Mouse (Mus musculus): ENCODE measurements around the gene Dis3l.

DNA sequence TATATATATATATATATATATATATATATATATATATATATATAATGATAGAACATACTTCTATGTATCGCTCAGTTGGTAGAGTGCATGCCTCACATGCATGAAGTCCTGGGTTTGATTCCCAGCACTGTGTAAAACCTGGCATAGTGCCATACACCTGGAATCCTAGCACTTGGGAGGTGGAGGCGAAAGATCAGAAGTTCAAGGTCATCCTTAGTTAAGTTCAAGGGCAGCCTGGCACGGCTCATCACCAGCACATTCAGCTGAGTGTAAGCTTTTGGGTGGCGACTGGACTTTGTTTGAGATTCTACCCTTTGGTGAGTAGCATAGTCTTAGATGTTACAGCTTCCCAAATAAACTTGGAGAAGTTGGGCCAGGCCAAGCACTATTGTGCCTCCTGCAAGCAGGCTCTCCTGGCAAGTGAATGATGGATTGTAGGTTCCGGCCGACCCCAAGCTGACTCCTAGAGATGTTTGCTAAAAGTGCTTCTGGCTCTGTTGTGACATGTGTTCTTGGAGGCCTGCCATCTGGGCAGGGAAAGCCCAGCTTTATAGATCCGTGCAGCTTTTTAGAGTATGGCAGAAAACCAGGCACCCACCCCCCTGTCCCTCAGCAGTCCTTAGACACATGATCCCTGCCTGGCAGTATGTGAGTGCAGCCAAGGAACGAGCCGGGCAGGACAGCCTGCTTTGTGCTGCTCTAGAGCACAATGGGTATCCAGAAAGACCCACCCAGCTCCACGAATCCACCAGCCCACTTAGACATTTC is 42.1 kb upstream of the Dis3l start:
- TF ChIP-seq CTCF (IDR thresholded peaks at IDR 0.05) = no peak
- no peak for TF ChIP-seq EP300 (IDR thresholded peaks at IDR 0.05)

Measured in lung, postnatal 0 days (tissue).